Mouse (Mus musculus) thymus, adult 2 months (tissue): ENCODE measurements around the gene Trnt1.

Experiments used
- CTCF ChIP-seq: fragments of 200-500 bp; IDR thresholded peaks from 2 replicates; pipeline ENCODE4 v1.5.1; 2012; ENCODE audit warnings: mild to moderate bottlenecking, control low read depth, low read length, moderate library complexity, borderline replicate concordance; ENCODE audit not compliant: control insufficient read depth, poor library complexity, insufficient read depth; ENCODE audit errors: extremely low read depth
- POLR2A ChIP-seq: fragments of 200-500 bp; IDR thresholded peaks from 2 replicates; pipeline ENCODE4 v1.6.1; 2012; ENCODE audit warnings: mild to moderate bottlenecking, low read length, control low read depth, moderate library complexity; ENCODE audit not compliant: control insufficient read depth, poor library complexity, insufficient read depth; ENCODE audit errors: extremely low read depth

DNA sequence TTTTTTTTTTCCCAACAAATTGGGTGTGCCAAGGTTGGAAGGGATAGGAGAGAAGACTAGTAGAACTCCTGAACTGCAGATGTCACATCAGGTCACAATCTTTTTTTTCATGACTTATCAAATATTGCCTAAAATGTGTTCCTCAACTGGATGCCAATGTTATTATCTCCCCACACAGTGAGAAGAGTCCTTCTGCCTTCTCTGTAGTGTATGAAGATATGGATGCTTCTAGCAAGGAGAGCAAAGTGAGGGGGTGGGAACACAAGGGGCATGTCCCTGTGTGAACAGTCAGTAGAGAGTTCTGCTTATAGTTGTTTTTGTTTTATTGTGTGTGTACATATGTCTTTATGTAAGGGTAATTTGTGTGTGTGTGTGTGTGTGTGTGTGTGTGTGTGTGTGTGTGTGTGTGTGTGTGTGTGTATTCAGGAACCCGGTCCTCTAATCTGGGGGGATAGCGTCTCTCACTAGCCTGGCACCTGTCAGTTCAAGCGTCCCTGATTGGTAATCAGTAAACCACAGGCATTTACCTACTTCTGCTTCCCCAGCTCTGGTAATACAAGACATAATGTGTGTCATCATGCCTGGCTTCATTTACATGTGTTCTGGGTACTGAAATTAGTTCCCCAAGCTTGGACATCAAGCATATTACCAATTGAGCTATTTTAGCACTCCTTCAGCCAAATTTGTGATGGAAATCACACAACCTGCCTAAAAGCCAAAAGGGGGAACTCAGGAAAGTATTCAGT, 8.3 kb upstream of the Trnt1 start:
- no peak for TF ChIP-seq CTCF
- no peak for TF ChIP-seq POLR2A
